Mouse (Mus musculus) limb, embryonic 14.5 days (tissue): ENCODE results near the gene Entpd6. TPM values are rescaled to one million over a fixed set of nuclear protein-coding genes. Genes with fewer than 3 reads are reported as not detected.
A peak's percentile ranks its signal among the peaks of the same experiment; 100 is the strongest.

ENCODE experiments used
- ATAC-seq: fragments of 200-750 bp; cut with Nextera tagmentation; 2 replicates; pipeline ENCODE4 v1.8.0; 2017; ENCODE audit warnings: low read depth, moderate number of reproducible peaks, moderate TSS enrichment; ENCODE audit not compliant: low FRiP score
- DNase-seq: peaks from one replicate; pipeline ENCODE4 v3.0.0-alpha.2; 2015; ENCODE audit warnings: low spot score
- H3K27ac ChIP-seq: fragments of 300-500 bp; sonication (generic); replicated peaks from 2 replicates; pipeline ENCODE4 v1.5.1; 2014; ENCODE audit warnings: low read depth, mild to moderate bottlenecking, low read length, moderate library complexity, mixed read lengths
- H3K27me3 ChIP-seq: fragments of 300-500 bp; sonication (generic); 2 replicates; pipeline ENCODE4 v1.6.1; 2014; ENCODE audit warnings: low read length, mixed read lengths; ENCODE audit not compliant: control insufficient read depth, insufficient read depth
- H3K36me3 ChIP-seq: fragments of 300-500 bp; sonication (generic); 2 replicates; pipeline ENCODE4 v1.6.1; 2014; ENCODE audit warnings: mild to moderate bottlenecking, low read length, moderate library complexity, mixed read lengths; ENCODE audit not compliant: control insufficient read depth, insufficient read depth
- H3K4me1 ChIP-seq: fragments of 300-500 bp; sonication (generic); 2 replicates; pipeline ENCODE4 v1.6.1; 2014; ENCODE audit warnings: antibody characterized with exemption, low read length, mixed read lengths; ENCODE audit not compliant: control insufficient read depth, insufficient read depth
- H3K4me2 ChIP-seq: fragments of 300-500 bp; sonication (generic); replicated peaks from 2 replicates; pipeline ENCODE4 v1.6.1; 2014; ENCODE audit warnings: low read depth, mild to moderate bottlenecking, low read length, moderate library complexity; ENCODE audit not compliant: severe bottlenecking
- H3K4me3 ChIP-seq: fragments of 300-500 bp; sonication (generic); replicated peaks from 2 replicates; pipeline ENCODE4 v1.5.1; 2014; ENCODE audit warnings: low read length
- H3K9ac ChIP-seq: fragments of 300-500 bp; sonication (generic); 2 replicates; pipeline ENCODE4 v1.6.1; 2014; ENCODE audit warnings: mild to moderate bottlenecking, low read depth, low read length, moderate library complexity; ENCODE audit not compliant: severe bottlenecking
- H3K9me3 ChIP-seq: fragments of 300-500 bp; sonication (generic); 2 replicates; pipeline ENCODE4 v1.6.1; 2016; ENCODE audit warnings: low read length; ENCODE audit not compliant: control insufficient read depth
- POLR2A ChIP-seq: fragments of 200-500 bp; IDR thresholded peaks from 2 replicates; pipeline ENCODE4 v1.8.0; 2012; ENCODE audit warnings: inconsistent platforms, mild to moderate bottlenecking, moderate library complexity, borderline replicate concordance; ENCODE audit not compliant: insufficient read depth, insufficient read length; ENCODE audit errors: extremely low read depth
- WGBS: fragments of 180-500 bp; shearing (Covaris S2); extraction: QIAGEN DNeasy Blood & Tissue Kit; methylation state at CpG from one replicate; pipeline ENCODE4 v1.1.7; 2014; 5-methylcytosine and 5-hydroxymethylcytosine counted together
- polyA plus RNA-seq, 2 experiments: library from polyadenylated mRNA; depleted of rRNA in 1 of 2; stranded (reverse) in 1 of 2; unstranded in 1 of 2; fragments of >200 nt; fragmentation: Nextera tagmentation in 1 of 2; extraction: Ambion mirVana in 1 of 2; gene quantifications; 2 replicates each; pipeline versions ENCODE4 v1.2.1 to v1.2.3; 2012 to 2014

The Entpd6 gene
- polyA plus RNA-seq, 2 experiments: 23.0 to 31.3 TPM

GRCm38 (mm10) chr2:150761476-150761875 is 12.6 kb downstream of the Entpd6 start:
- no peak overlapping the region for H3K27ac ChIP-seq
- TF ChIP-seq POLR2A: no peak
- 91% methylated on average over 7 of the region's 7 CpGs for WGBS
- no peaks in the 10 kb centered on the region for H3K27me3 ChIP-seq
- no peaks in the 10 kb centered on the region for H3K9me3 ChIP-seq
- DNase-seq: no peak
- H3K4me1 ChIP-seq: peaks cover 7% of the 10 kb centered on the region
- no peak overlapping the region for H3K9ac ChIP-seq
- H3K36me3 ChIP-seq: peaks cover 58% of the 10 kb centered on the region
- H3K4me2 ChIP-seq: no peak overlapping the region
- H3K4me3 ChIP-seq: no peak overlapping the region
- no peak for ATAC-seq

GRCm38 (mm10) chr2:150765619-150766018 is 16.8 kb downstream of the Entpd6 start:
- no peak overlapping the region for H3K4me3 ChIP-seq
- DNase-seq: no peak
- H3K27me3 ChIP-seq: no peaks in the 10 kb centered on the region
- ATAC-seq: no peak
- no peaks in the 10 kb centered on the region for H3K9me3 ChIP-seq
- H3K4me1 ChIP-seq: peaks cover 17% of the 10 kb centered on the region
- WGBS: 63% methylated on average over 2 of the region's 2 CpGs
- H3K36me3 ChIP-seq: peaks cover 47% of the 10 kb centered on the region
- TF ChIP-seq POLR2A: no peak
- H3K4me2 ChIP-seq: no peak overlapping the region
- peak overlapping the region; percentile 34 for H3K27ac ChIP-seq
- no peak overlapping the region for H3K9ac ChIP-seq

GRCm38 (mm10) chr2:150766083-150766862 is 17.4 kb downstream of the Entpd6 start:
- ATAC-seq: no peak
- Histone ChIP-seq H3K27ac (peak overlapping the region; percentile 34), H3K4me1 (peaks cover 24% of the 10 kb centered on the region), H3K4me2 (no peak overlapping the region), H3K36me3 (peaks cover 41% of the 10 kb centered on the region), H3K4me3 (no peak overlapping the region), H3K9me3 (no peaks in the 10 kb centered on the region), H3K9ac (no peak overlapping the region), H3K27me3 (no peaks in the 10 kb centered on the region)
- 79% methylated on average over 4 of the region's 4 CpGs for WGBS
- no peak for DNase-seq
- no peak for TF ChIP-seq POLR2A

DNA sequence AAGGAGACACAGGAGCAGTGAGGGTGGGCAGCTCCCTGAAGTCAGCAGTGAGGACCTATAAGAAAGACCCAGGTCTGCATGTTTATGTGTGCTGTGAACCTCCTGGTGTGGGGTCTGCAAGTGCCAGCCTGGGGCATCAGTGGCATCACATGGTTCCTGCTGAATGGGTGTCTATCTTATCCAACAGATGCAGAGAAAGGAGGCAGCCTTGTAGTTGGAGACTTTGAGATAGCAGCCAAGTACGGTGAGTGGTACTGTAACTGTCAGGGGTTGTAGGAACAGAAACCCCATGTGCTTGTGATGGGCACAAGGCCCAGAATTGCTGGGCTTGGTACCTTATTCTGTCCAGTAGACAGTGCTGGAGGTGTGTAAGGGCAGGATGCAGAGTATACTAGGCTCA is 19.8 kb downstream of the Entpd6 start:
- Histone ChIP-seq H3K36me3 (peaks cover 29% of the 10 kb centered on the region), H3K27ac (no peak overlapping the region), H3K4me3 (no peak overlapping the region), H3K27me3 (no peaks in the 10 kb centered on the region), H3K9me3 (no peaks in the 10 kb centered on the region), H3K9ac (no peak overlapping the region), H3K4me1 (peaks cover 38% of the 10 kb centered on the region), H3K4me2 (no peak overlapping the region)
- no peak for TF ChIP-seq POLR2A
- DNase-seq (no peak), ATAC-seq (no peak)
- WGBS: 96% methylated on average over 1 of the region's 1 CpGs

DNA sequence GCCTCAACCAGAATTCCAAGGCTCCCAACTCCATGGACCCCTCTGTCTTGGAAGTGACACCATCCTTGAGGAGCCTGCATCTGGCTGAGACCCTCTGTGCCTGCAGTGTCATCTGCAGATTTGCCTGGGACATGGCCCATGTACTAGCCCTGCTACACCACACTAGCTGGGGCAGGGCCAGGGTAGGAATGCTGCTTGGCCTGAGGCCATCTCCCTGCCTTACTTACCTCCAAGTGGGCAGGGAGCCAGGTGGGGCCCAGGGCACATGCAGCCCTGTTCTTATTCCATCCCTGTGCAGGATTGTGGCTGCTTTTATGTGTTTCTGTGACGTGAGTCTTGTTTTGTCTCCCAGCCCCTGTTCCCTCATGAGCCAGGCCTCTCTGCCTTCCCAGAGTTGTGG is 21.9 kb downstream of the Entpd6 start:
- peak overlapping the region; percentile 31; the same call in 1 of the 2 replicates for H3K9ac ChIP-seq
- no peak for TF ChIP-seq POLR2A
- no peaks in the 10 kb centered on the region for H3K9me3 ChIP-seq
- WGBS: 12% methylated on average over 1 of the region's 1 CpGs
- peak; percentile 82 for ATAC-seq
- no peaks in the 10 kb centered on the region for H3K27me3 ChIP-seq
- peaks cover 43% of the 10 kb centered on the region for H3K4me1 ChIP-seq
- peaks cover 26% of the 10 kb centered on the region for H3K36me3 ChIP-seq
- no peak overlapping the region for H3K4me3 ChIP-seq
- peak overlapping the region; percentile 85 for H3K27ac ChIP-seq
- peak; percentile 87 for DNase-seq
- H3K4me2 ChIP-seq: no peak overlapping the region; the same call in 1 of the 2 replicates
